Mouse (Mus musculus) kidney, adult 2 months (tissue): ENCODE results near the gene Tbc1d32.
"Not testable (repeated sequence)": the region's sequence is repeated elsewhere in the genome, so short reads cannot be mapped to it uniquely, and the experiment has no call there.

Experiments
- CTCF ChIP-seq: fragments of 200-500 bp; conservative IDR thresholded peaks from 2 replicates; pipeline ENCODE4 v1.5.1; 2011; ENCODE audit warnings: low read depth, mild to moderate bottlenecking, control low read depth, low read length, moderate library complexity, mixed read lengths; ENCODE audit not compliant: insufficient read depth, insufficient read length
- POLR2A ChIP-seq: fragments of 200-500 bp; IDR thresholded peaks from one replicate; pipeline ENCODE4 v1.6.1; 2011; ENCODE audit warnings: low read depth, low read length, control low read depth

DNA sequence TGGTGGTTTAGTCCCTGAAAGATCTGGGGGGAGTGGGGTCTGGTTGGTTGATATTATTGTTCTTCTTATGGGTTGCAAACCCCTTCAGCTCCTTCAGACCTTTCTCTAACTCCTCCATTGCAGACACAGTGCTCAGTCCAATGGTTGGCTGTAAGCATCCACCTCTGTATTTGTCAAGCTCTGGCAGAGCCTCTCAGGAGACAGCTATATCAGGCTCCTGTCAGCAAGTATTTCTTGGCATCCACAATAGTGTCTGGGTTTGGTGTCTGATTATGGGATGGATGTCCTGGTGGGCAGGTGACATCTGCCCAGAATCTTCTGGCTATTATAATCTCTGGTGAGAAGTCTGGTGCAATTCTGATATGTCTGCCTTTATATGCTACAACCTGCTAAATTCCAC lies 60.8 kb downstream of the Tbc1d32 start:
- not testable (repeated sequence) for TF ChIP-seq CTCF, POLR2A
